Mouse (Mus musculus): Measurements from ENCODE around the gene 4933406M09Rik. TPM values are rescaled to one million over a fixed set of nuclear protein-coding genes. Genes with fewer than 3 reads are reported as not detected.
A peak's percentile ranks its signal among the peaks of the same experiment; 100 is the strongest.

4933406M09Rik gene
- total RNA-seq, 2 experiments from 2014 or later, result not detected

DNA sequence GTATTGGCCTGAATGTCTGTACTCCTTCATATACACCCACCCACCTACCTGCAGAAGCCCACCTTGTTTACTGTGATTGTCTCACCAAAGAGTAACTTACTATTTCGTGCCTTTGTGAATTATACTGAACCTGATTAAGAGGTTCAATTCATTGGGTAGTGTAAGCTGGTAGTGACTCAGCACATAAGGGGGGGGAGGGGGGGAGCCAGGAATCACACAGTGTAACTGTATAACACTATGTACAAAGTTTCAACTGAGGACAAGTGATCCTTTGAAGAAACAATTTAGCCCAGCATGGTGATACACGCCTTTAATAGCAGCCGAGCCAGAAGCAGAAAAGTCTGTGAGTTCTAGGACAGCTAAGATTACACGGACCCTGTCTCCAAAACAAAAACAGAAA lies 47.7 kb downstream of the 4933406M09Rik start:
- DNase-seq, result no peak

DNA sequence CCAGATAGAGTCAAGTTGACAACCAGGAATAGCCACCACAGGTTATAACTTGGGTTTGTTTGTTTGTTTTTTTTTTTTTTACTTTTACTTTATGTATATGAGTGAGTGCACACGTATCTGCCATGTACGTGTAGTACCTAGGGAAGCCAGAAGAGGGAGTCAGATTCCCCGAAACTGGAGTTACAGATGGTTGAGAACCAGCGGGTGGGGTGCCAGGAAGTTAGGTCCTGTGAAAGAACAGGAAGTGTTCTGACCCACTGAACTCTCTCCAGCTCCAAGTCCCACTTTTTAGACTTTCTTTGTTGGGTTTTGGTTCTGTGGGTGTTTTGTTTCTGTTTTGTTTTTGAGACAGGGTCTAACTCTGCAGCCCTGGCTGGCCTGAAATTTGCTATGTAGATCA lies 49.7 kb downstream of the 4933406M09Rik start:
- DNase-seq, result peak; percentile 40

DNA sequence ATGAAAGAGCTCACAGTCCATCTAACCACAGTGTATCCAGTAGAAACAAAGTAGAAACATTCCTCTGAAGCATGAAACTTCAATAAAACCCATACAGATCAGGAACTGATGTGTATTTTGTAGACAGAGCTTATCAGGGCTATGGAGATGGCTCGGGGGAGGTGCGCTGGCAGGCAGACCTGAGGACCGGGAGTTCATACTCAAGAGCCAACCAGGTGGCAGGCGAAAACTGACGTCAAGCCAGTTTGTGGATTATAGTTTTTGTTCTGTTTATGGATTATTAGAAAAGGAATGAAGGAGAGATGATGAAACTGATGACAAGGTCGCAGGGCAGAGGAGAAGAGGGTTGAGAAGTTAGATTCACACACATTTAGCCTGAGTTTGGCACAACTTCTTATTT lies 54.7 kb downstream of the 4933406M09Rik start:
- no peak for DNase-seq

Other genes with a start within 250 kb of the 4933406M09Rik start
- under 1 TPM; 0.33 to 0.65 TPM for gene Chil1, start 203.8 kb upstream of the 4933406M09Rik start, total RNA-seq (2021)
- gene Mybph, start 192.5 kb upstream of the 4933406M09Rik start, total RNA-seq (2021), result not detected
- gene Adora1, start 150.5 kb upstream of the 4933406M09Rik start, total RNA-seq (2021), result 1 to 10 TPM; 9.3 to 9.9 TPM
- under 1 TPM; 0.48 to 0.52 TPM for gene Myog, start 96.0 kb upstream of the 4933406M09Rik start, total RNA-seq (2021)
- gene Ppfia4, start 53.0 kb upstream of the 4933406M09Rik start, total RNA-seq (2021), result 1 to 10 TPM; 7.3 to 9.2 TPM
- gene Tmem183a, start 24.0 kb upstream of the 4933406M09Rik start, total RNA-seq (2021), result 10 to 100 TPM; 33.8 to 42.5 TPM
- gene Cyb5r1, start 19.6 kb downstream of the 4933406M09Rik start, total RNA-seq (2021), result 10 to 100 TPM; 31.0 to 31.1 TPM
- gene Adipor1, start 29.4 kb downstream of the 4933406M09Rik start, total RNA-seq (2021), result 100 to 1,000 TPM; 126 to 130 TPM
- 10 to 100 TPM; 18.5 to 18.7 TPM for gene Klhl12, start 69.6 kb downstream of the 4933406M09Rik start, total RNA-seq (2021)
- gene Rabif, start 108.7 kb downstream of the 4933406M09Rik start, total RNA-seq (2021), result 10 to 100 TPM; 12.6 to 12.7 TPM
- not detected for gene Mgat4e, start 163.7 kb downstream of the 4933406M09Rik start, total RNA-seq (2021)
- gene Kdm5b, start 174.2 kb downstream of the 4933406M09Rik start, total RNA-seq (2021), result 10 to 100 TPM; 27.8 to 28.6 TPM